Mouse (Mus musculus) midbrain, postnatal 0 days (tissue): ENCODE results near the gene Diaph2. TPM values are rescaled to one million over a fixed set of nuclear protein-coding genes. Genes with fewer than 3 reads are reported as not detected.

ENCODE experiments used
- ATAC-seq: fragments of 200-750 bp; cut with Nextera tagmentation; 2 replicates; pipeline ENCODE4 v1.8.0; 2017; ENCODE audit warnings: moderate number of reproducible peaks, mild to moderate bottlenecking, moderate TSS enrichment, moderate library complexity; ENCODE audit not compliant: low FRiP score
- DNase-seq: peaks from one replicate; pipeline ENCODE4 v3.0.0-alpha.2; 2015; ENCODE audit warnings: low spot score
- H3K27ac ChIP-seq: fragments of 300-500 bp; sonication (generic); 2 replicates; pipeline ENCODE4 v1.5.1; 2014; ENCODE audit warnings: low read depth, mild to moderate bottlenecking, low read length, mixed read lengths
- H3K27me3 ChIP-seq: fragments of 300-500 bp; sonication (generic); 2 replicates; pipeline ENCODE4 v1.6.1; 2014; ENCODE audit warnings: low read length, control low read depth, mixed read lengths; ENCODE audit not compliant: insufficient read depth
- H3K36me3 ChIP-seq: fragments of 300-500 bp; sonication (generic); 2 replicates; pipeline ENCODE4 v1.6.1; 2014; ENCODE audit warnings: low read length, control low read depth, mixed read lengths; ENCODE audit not compliant: insufficient read depth
- H3K4me1 ChIP-seq: fragments of 300-500 bp; sonication (generic); 2 replicates; pipeline ENCODE4 v1.6.1; 2014; ENCODE audit warnings: mild to moderate bottlenecking, control low read depth, antibody characterized with exemption, low read length, mixed read lengths; ENCODE audit not compliant: insufficient read depth
- H3K4me2 ChIP-seq: fragments of 300-500 bp; sonication (generic); 2 replicates; pipeline ENCODE4 v1.6.1; 2014; ENCODE audit warnings: low read depth, mild to moderate bottlenecking, low read length, mixed read lengths; ENCODE audit not compliant: poor library complexity, severe bottlenecking
- H3K4me3 ChIP-seq: fragments of 300-500 bp; sonication (generic); 2 replicates; pipeline ENCODE4 v1.5.1; 2014; ENCODE audit warnings: low read depth, mild to moderate bottlenecking, low read length, moderate library complexity
- H3K9ac ChIP-seq: fragments of 300-500 bp; sonication (generic); replicated peaks from 2 replicates; pipeline ENCODE4 v1.6.1; 2014; ENCODE audit warnings: mild to moderate bottlenecking, low read length, moderate library complexity, mixed read lengths; ENCODE audit not compliant: poor library complexity, severe bottlenecking
- H3K9me3 ChIP-seq: fragments of 300-500 bp; sonication (generic); 2 replicates; pipeline ENCODE4 v1.6.1; 2016; ENCODE audit warnings: low read length, control low read depth
- CTCF ChIP-seq: IDR thresholded peaks from 2 replicates; pipeline ENCODE4 v1.5.1; 2016; ENCODE audit warnings: antibody characterized with exemption, mild to moderate bottlenecking
- WGBS: fragments of 180-500 bp; shearing (Covaris S2); extraction: QIAGEN DNeasy Blood & Tissue Kit; methylation state at CpG from one replicate; pipeline ENCODE4 v1.1.7; 2014; 5-methylcytosine and 5-hydroxymethylcytosine counted together
- polyA plus RNA-seq: library from polyadenylated mRNA; unstranded; fragments of >200 nt; fragmentation: Nextera tagmentation; extraction: Ambion mirVana; gene quantifications from 2 replicates; pipeline ENCODE4 v1.2.1, GENCODE M21; 2015
- total RNA-seq: library from RNA; depleted of rRNA; stranded (reverse); fragments of >200 nt; gene quantifications from 2 replicates; pipeline ENCODE4 v1.2.3, GENCODE M21; 2014

Gene Diaph2
- total and polyA plus RNA-seq, 2 experiments from 2014 or later, result 3.9 to 4.8 TPM

DNA sequence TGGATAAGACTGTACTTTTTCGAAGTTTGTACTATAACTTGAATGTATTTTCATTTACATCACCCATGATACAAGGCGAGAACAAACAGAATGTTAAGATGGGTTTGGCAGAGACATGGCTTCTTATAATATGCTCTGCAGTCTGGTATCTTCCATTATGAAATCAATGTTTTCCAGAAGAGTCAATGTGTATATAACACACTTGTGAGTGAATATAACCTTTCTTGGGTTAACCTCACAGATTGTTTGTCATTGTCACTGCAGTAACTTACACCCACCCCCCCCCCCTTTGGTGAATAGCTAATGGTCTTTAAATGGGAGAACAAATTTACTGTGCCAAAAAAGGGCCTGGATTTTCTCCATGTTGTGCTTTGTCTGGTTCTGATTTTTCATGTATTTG is 13.1 kb downstream of the Diaph2 start:
- H3K27ac ChIP-seq, result no peak overlapping the region
- no peaks in the 10 kb centered on the region for H3K9me3 ChIP-seq
- no peak overlapping the region for H3K4me3 ChIP-seq
- H3K27me3 ChIP-seq, result no peaks in the 10 kb centered on the region
- DNase-seq, result no peak
- 91% methylated on average over 2 of the region's 2 CpGs for WGBS
- no peak overlapping the region for H3K4me2 ChIP-seq
- ATAC-seq, result no peak
- no peak overlapping the region for H3K9ac ChIP-seq
- no peaks in the 10 kb centered on the region for H3K36me3 ChIP-seq
- TF ChIP-seq CTCF, result no peak
- no peaks in the 10 kb centered on the region for H3K4me1 ChIP-seq

GRCm38 (mm10) chrX:129765378-129765777 is 15.8 kb downstream of the Diaph2 start:
- Histone ChIP-seq H3K27me3 (no peaks in the 10 kb centered on the region), H3K4me2 (no peak overlapping the region), H3K9ac (no peak overlapping the region), H3K36me3 (no peaks in the 10 kb centered on the region), H3K27ac (no peak overlapping the region), H3K4me3 (no peak overlapping the region), H3K4me1 (no peaks in the 10 kb centered on the region), H3K9me3 (no peaks in the 10 kb centered on the region)
- ATAC-seq (no peak), DNase-seq (no peak)
- TF ChIP-seq CTCF, result no peak
- 64% methylated on average over 2 of the region's 2 CpGs for WGBS

- H3K27me3 ChIP-seq, result no peaks in the 10 kb centered on the region
- no peak for ATAC-seq
These were observed 17.3 kb downstream of the Diaph2 start for GRCm38 (mm10) chrX:129766811-129767210.

DNA sequence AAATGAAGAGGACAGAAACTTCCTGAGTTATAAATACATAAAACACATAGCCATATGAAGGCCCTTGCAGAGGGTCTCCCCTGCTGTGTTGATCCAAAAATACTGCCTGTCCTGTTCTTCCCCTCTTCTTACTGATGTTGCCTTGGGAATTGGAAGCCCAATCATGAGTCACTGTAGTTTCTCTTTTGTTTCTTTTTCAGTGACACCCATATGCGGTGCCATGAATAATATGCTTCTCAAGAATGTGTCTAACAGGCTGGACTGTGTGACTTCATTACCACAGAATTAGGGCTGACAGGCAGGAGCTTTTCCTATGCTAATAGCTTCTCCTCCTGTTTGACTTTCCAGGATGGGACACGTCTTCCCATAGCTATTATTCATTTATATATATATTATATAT is 21.1 kb downstream of the Diaph2 start:
- no peaks in the 10 kb centered on the region for H3K9me3 ChIP-seq
- no peaks in the 10 kb centered on the region for H3K27me3 ChIP-seq
- 36% methylated on average over 2 of the region's 2 CpGs for WGBS
- H3K4me2 ChIP-seq, result no peak overlapping the region
- no peak overlapping the region for H3K9ac ChIP-seq
- no peak for DNase-seq
- no peak for TF ChIP-seq CTCF
- H3K27ac ChIP-seq, result no peak overlapping the region
- ATAC-seq, result no peak
- no peaks in the 10 kb centered on the region for H3K36me3 ChIP-seq
- no peak overlapping the region for H3K4me3 ChIP-seq
- H3K4me1 ChIP-seq, result no peaks in the 10 kb centered on the region

More at GRCm38 (mm10) chrX:129766811-129767210, 17.3 kb downstream of the Diaph2 start:
- Histone ChIP-seq H3K36me3 (no peaks in the 10 kb centered on the region), H3K9ac (no peak overlapping the region), H3K4me2 (no peak overlapping the region), H3K4me3 (no peak overlapping the region), H3K27ac (no peak overlapping the region), H3K9me3 (no peaks in the 10 kb centered on the region), H3K4me1 (no peaks in the 10 kb centered on the region)
- 54% methylated on average over 1 of the region's 1 CpGs for WGBS
- TF ChIP-seq CTCF, result no peak
- DNase-seq, result no peak

DNA sequence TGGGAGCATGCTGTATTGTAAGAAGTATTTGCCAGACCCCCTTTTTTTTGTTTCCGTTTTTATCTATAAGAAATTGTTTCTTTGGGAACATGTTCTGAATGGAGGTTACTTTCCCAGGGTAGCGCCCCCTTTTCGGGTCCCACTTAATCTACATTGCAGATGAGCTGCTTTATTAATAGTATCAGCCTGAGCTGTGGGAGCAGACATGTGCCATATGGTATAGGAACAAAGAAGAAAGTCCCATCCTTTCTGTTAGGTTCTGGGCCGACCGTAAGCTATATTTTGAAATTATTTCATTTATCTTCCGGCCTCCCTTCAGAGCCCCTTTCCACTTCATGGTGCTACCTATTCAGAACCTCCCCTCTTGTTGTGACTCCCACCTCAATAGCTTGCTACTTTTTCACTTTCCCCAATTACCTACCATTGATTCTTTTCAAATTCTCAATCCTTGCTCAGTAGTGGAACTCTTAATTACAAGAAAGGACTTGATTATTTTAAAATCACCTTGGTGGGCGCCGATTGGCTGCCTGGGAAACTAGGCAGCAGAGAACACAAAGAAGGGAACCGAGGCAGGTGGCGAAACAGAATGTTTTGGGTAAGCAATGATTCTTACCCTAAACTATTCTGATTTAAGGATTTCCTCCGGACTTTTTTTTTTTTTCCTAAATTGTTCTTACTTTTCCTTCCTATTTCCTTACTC is 24.2 kb downstream of the Diaph2 start:
- H3K9me3 ChIP-seq, result no peaks in the 10 kb centered on the region
- no peak overlapping the region for H3K27ac ChIP-seq
- H3K9ac ChIP-seq, result no peak overlapping the region
- no peak overlapping the region for H3K4me2 ChIP-seq
- no peaks in the 10 kb centered on the region for H3K36me3 ChIP-seq
- H3K4me3 ChIP-seq, result no peak overlapping the region
- TF ChIP-seq CTCF, result no peak
- ATAC-seq (no peak), DNase-seq (no peak)
- H3K4me1 ChIP-seq, result no peaks in the 10 kb centered on the region
- no peaks in the 10 kb centered on the region for H3K27me3 ChIP-seq
- WGBS, result 58% methylated on average over 11 of the region's 11 CpGs

DNA sequence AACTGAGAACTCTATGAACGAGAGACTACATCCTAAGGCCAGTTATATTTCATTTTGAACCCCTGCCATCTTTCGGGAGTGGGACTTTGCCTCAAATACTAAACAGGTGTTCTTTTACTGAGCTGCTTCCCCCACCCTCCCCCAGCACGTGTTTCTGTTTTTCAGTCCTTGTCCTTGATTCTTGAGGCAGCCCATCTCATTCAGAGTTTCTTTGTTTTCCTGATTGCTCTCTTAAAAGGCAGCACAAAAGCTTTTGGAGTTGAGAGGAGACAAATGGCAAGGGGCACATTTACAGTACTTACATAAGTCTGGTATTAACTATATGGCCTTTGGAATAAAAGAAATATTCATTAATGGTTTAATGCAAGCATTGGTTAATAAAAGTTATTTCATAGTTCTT is 24.9 kb downstream of the Diaph2 start:
- H3K9me3 ChIP-seq, result no peaks in the 10 kb centered on the region
- no peaks in the 10 kb centered on the region for H3K4me1 ChIP-seq
- H3K36me3 ChIP-seq, result no peaks in the 10 kb centered on the region
- TF ChIP-seq CTCF, result no peak
- DNase-seq (no peak), ATAC-seq (no peak)
- 51% methylated on average over 3 of the region's 3 CpGs for WGBS
- no peak overlapping the region for H3K27ac ChIP-seq
- no peak overlapping the region for H3K4me2 ChIP-seq
- H3K27me3 ChIP-seq, result no peaks in the 10 kb centered on the region
- H3K9ac ChIP-seq, result no peak overlapping the region
- no peak overlapping the region for H3K4me3 ChIP-seq
